Mouse (Mus musculus) ovary, adult 18-20 months (tissue): ENCODE results near the gene Brms1.
"Not testable (repeated sequence)": the region's sequence is repeated elsewhere in the genome, so short reads cannot be mapped to it uniquely, and the experiment has no call there.

Experiments
- DNase-seq: peaks from one replicate; pipeline ENCODE4 v3.0.0; 2022; ENCODE audit warnings: low spot score, mixed read lengths

Brms1 gene

DNA sequence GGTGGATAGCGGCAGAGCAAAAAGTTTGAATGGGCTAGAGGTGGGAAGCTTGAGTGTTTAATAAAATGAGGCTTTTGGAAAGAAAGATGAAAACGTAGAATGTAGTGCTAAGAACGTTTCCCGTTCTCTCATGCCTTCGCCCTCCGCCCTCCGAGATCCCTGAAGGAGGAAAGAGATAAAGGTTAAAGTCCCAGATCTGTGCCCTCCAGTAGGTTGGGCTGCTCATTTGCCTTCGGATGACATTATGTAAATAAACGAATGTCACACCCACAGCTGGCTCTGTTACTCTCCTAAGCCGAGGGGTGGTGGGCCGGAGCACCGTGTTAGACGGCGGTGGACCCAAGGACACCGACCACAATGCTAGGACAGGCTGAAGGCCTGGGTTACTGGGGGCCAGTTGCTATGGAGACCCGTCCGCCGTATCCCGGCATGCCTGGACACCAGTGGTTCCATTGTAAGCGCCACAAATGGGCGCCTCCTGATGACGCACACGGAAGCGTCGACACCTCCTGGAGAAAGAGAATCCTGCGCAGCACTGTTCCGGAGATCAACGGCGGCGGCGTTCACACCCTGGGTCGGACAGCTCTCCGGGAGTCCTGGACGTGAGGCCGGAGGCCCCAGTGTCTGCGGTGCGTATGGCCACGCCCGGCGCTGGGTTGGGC, at the start of gene Brms1:
Gene Brms1 (plus strand): TSS at position 493 of the 662 bp plus-strand sequence.
- DNase-seq, result peak; percentile 87

DNA sequence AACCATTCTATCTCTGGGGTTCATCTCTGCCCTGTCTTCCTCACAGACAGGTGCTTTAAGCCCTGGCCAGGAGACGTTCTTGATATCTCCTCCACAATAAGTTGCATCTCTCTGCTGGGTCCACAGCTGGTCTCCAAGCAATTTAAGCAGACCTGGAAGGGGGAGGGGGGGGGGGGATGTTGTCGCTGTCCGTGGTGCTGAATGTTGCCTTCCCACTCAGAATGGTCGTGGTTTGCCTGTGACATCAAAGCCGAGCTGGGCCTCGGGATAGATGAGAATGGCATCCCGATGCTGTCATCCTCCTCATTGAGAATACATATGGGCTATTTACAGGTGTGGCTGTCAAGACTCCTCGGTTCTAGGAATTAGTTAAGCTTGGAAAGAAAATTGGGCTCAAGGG, 48.8 kb upstream of the Brms1 start:
- no peak for DNase-seq

DNA sequence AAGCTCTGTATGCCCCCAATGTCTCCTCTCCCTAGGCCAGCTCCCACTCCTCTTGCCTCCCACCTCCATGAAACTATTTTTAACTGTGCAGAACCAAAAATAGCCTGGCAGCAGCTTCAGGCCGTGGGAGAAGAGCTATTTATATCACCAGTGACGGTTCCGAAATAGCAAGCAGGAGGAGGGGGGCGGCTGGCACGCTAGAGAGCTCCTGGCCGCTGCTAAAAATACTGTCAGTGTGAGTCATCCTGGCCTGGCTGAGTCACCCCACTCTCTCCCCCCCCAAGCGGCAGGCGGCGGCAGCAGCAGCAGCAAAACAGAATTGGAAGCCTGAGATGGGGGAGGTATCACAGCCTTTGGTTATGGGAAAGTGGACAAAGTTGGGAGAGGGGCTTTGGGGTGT, 48.2 kb upstream of the Brms1 start:
- DNase-seq, result peak; percentile 80

DNA sequence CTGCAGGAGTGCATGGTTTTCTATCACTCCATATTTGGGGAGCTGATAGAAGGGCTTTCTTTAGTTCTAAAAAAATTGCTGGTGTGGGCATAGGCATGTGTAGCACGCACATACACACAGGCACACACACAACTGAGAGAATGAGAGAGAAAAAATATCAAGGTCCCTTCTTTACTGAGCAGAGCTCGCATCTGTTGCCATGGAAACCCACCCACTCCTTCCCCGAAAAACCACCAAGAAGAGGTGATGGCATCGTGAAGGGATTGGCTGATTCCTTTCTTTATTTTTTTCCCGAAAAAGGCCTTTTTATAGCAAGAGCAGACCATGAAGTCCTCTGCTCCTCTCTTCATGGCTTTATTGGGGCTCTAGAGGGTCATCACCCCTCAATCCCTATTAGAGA, 47.1 kb upstream of the Brms1 start:
- no peak for DNase-seq

DNA sequence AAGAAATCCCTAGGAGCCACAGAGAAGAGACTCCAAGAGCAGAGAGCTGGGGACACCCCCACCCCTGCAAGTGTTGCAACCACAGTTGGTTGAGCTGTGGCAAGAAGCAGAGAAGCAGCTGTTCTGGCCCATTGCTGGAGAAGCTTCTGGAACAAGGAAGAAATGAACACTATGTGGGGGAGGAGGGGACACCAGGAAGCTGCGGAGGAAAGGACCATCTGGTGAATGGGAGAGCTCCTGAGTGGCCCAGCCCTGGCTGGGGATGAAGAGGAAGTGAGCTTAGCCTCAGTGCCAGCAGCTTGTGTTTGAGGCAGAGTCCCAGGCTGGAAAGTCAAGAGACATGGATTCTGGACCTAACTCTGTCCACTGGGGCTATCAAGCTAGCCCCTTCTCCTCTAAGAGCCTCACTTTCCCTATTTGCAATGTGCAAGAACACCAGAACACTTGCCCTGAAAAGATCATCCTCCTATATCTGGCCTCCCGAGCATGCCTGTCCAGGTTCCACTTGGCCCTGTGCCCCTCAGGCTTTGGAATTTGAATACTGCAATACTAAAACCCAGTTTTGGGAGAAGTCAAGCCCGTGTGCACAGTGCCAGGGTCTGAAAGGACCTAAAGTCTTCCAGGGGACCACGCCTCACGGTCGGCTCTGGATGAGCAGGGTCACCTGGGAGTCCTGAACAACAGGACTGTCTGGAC, 41.6 kb upstream of the Brms1 start:
- DNase-seq, result no peak

DNA sequence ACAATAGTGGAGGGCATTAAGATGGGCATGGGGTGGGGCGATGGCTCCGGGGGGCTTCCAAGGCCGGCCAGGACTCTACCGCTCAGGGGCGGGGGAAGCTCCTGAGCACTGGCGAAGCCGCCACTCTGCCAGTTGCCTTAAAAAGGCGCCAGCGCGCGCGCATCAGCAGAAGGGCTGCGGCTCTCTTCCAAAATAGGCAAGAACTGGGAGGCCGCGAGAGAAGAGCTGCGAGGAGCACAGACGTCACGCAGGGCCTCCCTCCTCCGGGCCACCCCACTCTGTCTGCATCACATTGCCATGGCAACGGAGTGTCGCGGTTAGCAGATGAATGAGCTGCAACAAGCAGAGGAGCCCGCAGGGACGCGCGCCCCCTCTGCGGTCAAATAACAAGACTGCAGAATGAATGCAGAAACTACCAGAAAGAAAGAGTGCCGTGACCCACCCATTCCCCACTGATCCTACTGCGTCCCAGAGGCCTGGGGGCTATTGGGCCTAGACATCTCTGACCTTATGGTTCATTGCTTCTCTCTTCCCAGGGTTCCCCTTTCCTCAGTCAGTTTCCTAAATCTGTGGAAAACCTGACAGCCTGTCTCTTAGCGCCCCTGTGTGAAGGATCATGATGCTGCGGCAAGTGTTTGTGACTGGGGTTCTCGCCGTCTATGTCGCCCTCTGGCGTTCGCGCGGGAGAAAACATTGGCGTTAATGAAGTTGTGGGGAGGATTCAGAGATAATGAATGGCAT, 39.3 kb upstream of the Brms1 start:
- peak; percentile 68 for DNase-seq

DNA sequence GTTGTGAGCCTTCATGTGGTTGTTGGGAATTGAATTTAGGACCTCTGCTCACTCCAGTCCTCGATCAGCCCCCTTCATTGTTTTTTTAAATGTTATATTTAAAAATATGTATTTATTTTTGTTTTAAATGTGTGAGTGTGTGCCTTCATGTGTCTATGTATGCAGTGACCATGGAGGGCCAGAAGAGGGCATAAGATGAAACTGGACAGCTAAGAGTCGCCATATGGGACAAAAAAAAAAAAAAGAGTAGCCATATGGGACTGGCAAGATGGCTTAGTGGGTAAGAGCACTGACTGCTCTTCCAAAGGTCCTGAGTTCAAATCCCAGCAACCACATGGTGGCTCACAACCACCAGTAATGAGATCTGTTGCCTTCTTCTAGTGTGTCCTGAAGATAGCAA, 37.5 kb upstream of the Brms1 start:
- DNase-seq, result not testable (repeated sequence)

DNA sequence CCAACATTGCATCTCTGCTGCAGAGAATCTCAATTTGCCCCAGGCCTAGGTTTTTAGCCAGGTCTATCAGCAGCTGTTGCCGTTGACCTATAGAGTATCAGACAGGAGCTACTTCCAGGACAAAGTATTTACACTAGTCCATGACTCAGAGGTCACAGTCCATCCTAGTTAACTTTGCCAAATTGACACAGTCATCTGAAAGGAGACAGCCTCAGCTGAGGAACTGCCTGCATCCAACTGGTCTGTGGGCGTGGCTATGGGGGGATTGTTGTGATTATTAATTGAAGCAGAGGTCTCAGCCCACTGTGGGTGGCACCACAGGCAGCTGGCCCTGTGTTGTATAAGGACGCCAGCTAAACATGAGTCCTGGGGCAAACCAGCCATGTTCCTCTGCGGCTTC, 36.2 kb upstream of the Brms1 start:
- DNase-seq, result no peak

DNA sequence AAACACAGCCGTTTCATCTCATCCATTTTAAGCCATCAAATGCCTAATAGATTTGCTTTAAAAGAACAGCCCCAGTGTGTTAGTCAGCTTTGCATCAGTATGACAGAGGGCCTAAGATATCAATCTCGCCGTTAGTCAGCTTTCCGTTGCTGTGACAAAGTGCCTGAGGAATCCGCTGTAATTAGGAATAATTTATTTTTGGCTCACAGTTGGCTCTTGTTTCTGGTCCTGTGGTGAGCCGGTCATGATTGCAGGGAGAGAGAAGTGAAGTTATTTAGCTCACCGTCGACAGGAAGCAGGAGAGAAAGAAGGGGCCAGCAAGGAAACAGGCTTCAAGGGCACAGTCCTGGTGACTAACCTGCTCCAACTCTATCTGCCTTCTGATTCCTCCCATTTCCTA, 28.0 kb upstream of the Brms1 start:
- no peak for DNase-seq

DNA sequence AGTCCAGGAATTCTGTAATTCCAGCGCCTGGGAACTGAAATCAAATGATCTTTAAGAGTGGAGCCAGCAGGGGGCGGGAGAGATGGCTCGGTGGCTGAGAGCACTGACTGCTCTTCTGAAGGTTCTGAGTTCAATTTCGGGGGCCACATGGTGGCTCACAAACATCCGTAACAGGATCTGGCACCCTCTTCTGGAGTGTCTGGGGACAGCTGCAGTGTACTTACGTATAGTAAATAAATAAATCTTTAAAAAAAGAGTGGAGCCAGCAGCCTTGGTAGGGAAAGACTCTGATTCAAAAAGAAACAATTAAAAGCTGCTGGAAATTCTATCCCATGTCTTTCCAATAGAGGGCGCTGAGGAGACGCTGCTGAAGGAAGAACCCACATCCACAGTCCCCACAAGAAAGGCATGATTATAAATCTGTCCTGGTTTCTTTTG, 26.2 kb upstream of the Brms1 start:
- no peak for DNase-seq

DNA sequence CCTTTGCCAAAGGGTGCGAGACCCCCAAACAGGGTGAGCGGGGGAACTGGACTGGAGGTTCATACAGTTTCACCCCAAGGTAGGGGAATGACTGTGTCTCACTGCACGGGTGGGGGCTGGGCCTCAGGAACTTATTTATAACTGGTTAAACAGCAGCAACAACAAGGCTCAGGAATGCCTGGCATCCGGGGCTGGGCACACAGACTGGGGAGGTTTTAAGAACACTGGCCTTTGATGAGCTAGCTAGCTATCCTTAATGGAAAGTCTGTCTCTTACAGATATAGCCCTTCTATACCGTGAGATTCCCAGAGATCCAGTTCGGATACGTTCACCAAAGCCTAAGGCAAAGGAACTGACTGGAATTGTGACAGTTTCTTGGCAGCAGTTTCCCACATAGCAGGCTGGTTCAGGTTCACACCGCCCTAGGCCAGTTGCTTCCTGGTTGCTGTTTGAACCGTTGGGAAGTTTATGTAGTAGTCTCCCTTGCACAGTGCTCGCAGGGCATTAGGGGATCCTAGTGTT, 24.9 kb upstream of the Brms1 start:
- DNase-seq, result no peak

DNA sequence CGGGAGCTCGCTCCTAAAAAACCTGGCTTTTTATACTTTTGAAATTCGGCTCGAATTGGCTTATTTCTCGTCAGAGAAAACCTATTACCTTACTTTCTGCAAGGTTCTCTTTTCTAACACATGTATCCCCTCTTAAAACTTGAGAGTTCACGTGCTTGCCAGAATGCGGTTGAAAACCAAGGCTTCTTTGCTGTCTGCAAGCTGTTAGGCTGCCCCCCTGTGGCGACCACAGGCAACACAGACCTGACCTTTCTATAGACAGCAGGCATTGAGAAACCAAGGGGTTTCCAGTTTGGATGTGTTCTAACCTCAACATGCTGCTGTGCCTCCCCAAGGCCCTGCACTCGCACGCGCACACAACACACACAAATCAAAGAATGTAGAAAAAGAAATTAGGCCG, 24.4 kb upstream of the Brms1 start:
- DNase-seq, result no peak

DNA sequence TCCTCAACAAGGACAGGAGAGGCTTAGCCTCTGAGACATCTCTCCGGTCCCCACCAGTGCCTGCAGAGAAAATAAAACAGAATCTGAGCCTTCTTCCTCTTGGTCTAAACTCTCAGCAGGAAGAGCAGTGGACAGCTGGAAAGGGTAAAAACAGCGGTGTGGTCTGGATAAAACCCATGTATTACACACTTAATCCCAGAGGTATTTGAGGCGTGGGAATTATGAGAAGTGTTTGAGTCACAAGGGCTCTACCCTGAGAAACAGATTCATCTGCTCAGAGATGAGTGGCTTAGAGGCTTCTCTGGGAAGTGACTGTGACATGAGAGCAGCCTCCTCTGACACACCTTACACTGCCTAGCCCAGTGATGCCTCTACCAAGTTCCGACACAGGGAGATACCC, 23.5 kb upstream of the Brms1 start:
- DNase-seq, result no peak

DNA sequence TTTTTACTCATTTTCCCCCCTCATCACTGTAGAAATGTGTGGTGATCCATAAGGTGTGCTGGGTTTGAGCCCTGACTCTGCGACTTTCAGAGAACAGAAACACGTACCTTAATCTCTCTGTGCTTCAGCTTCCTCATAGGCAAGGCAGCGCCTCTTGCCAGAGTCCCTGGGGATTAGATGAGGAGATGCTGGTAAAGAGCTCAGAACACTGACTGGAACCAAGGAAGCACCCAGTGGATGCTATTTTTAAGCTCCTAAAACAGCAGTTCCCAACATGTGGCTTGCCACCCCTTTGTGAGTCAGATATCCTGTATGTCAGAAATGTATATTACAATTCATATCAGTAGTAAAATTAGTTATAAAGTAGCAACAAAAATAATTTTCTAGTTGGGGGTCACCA, 23.0 kb upstream of the Brms1 start:
- no peak for DNase-seq

DNA sequence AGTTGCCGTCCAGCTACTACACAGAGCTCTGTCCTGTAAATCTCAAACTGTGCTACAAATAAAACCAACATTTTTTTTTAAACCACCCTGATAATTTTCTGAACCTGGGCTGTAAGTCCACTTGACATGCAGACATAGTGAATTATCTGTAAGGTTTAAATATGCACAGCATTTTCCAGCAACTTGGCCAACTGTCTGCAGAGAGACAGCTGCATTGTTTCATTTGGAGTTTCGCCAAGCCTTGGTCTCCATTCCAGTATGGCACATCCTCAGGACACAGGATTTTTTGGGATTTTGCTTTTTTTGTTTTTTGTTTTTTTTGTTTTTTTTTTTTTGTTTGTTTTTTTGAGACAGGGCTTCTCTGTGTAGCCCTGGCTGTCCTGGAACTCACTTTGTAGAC, 19.7 kb upstream of the Brms1 start:
- no peak for DNase-seq

DNA sequence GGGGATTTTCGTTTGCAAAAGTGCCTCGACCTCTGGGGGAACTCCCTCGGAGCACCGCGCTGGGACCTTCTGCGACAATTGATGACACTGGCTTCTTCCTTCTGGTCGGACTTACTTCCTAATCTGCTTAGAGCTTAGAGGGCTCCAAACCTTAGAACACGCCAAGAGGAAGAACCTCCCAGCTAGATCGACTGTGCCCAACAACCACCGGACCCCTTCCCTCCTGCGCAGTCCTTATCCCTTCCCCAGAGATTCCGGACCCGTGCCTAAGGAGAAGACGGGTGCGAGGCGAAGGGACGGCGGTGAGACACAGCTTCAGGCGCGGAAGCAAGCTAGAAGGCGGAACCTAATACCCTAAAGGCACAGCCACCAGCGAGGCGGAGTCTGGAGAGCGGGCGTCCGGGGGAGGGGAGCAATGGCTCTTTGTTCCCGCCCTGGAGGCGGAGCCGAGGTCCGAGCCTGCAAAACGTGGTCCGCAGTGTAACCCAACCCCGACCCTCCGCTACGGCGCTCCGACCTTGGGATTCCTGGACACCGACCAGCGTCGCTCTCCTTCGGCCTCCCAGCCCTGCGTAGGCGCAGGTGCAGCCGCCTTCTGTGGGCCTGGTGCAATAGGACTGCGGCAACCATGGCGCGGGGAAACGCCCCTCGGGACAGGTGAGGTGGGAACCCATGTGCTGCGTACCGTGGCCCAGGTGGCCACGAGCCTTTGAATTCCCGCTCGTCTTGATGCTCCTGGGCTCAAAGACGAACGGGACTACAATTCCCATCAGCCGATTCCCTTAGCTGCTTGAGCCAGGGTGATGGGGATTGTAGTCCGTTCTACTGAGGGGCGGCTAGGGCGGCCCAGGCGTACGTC, 17.3 kb upstream of the Brms1 start, which contains the start of gene Slc29a2:
Gene Slc29a2 (plus strand): TSS at position 240 of the 859 bp plus-strand sequence.
- DNase-seq, result peak; percentile 93

DNA sequence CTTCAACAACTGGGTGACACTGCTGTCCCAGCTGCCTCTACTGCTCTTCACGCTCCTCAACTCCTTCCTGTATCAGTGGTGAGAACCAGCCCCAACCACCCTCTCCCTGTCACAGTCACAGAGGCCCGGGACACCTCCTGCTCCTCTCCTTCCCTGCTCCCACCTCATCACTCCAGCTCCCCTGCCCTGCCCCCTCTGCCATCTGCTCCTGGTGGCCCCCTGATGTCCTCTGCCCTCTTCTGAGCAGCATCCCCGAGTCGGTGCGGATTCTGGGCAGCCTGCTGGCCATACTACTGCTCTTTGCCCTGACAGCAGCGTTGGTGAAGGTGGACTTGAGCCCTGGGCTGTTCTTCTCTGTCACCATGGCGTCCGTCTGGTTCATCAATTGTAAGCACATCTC, 15.0 kb upstream of the Brms1 start:
- DNase-seq, result no peak

DNA sequence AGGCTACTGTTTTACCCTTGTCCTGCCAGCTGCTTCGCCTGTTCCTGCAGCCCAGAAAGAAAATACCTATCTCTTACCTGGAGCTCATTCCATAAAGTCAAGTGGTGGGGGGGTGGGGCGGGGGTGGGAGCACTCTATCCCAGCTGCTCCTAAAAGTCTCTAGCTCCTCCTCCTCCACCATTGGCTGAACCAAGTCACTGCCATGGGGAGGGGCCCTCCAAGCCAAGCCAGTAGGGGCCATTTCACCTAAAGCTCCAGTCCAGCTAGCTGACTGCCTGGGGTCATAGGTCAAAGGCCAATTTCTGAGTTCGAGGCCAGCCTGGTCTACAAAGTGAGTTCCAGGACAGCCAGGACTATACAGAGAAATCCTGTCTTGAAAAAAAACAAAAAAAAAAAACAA, 8.5 kb upstream of the Brms1 start:
- DNase-seq, result no peak

DNA sequence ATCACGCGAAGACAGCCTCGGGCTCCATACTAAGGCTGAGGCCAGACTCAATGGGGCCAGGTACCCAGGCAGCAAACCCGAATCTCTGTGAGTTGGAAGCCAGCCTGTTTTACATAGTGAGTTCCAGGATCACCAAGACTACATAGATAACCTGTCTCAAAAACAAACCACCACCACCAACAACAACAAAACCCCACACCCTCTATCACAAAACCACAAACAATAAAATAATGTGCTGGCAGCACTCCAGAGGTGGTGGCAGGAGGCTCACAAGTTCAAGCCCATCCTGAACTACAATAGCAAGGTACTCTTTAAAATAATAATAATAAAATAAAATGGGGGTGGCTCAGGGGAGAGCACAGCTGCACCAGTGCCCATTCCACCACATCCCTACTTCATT, 4.6 kb upstream of the Brms1 start:
- DNase-seq, result no peak

DNA sequence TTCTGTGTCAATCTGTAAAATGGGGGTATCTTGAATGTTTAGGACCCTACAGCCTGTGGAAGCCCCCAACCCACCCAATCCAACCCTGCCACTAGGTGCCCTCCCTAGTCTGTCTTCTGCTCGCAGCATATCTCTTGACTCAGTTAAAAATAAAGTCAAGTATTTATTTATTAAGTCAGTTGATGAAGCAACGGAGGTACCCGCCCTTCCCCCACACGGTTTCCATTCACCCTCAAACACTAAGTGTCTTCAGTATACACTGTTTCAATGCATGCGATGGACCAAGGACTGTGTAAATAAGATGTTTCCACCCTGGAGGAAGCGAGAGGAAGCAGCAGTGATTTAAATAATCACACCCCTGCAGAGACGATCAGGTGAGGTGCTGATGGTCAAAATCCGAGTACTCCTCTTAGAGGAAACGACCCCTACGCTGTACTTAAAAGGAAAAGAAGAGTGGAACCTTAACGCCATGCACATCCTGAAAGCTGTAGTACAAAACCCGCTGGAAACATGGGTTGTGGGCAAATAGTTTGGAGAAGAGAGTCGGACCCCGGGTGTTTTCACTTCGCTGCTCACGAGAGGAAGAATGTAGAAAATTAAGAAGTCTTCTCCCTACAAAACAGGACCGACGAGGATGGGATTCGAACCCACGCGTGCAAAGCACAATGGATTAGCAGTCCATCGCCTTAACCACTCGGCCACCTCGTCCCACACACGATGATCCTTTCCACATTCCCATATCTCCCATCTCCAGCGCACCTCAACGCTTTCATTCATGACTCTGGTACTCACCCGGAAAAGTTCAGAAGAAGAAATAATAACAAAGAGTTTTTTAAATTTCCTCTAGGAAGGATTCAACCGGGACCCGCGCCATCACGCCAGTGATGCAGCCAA, 3.2 kb upstream of the Brms1 start:
- peak; percentile 62 for DNase-seq

DNA sequence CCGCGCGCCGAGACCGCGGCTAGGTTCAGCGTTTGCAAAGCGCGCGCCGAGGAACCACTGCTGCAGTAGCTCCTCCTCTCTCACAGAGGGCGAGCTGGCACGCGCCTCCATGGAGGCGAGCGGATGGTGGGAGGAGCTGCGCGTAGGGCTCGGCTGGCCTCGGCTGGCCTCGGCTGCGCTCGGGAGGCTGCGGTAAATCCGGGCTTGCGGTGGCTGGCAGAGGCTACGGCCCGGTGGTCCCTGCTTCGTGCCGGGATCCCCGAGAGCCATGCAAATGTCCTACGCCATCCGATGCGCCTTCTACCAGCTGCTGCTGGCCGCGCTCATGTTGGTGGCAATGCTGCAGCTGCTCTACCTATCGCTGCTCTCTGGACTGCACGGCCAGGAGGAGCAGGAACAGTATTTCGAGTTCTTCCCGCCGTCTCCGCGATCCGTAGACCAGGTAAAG, 2.4 kb upstream of the Brms1 start, which contains the start of the genes B4gat1 and AC124502.3:
Gene B4gat1 (plus strand): TSS at position 118 of the 448 bp plus-strand sequence.
Gene AC124502.3 (plus strand): TSS at position 183 of the 448 bp plus-strand sequence.
- DNase-seq, result peak; percentile 84
